Mouse (Mus musculus): ENCODE results near the gene Spc25.

The Spc25 gene

GRCm38 (mm10) chr2:69205791-69206351 lies at the start of gene Spc25:
TSS of gene Spc25 (minus strand) at chr2:69206194.
- DNase-seq: peak; percentile 82

GRCm38 (mm10) chr2:69248221-69248755 lies 42.3 kb upstream of the Spc25 start:
- DNase-seq: no peak

- DNase-seq: no peak
Observed at GRCm38 (mm10) chr2:69247081-69247480, 41.1 kb upstream of the Spc25 start.

- DNase-seq: no peak
Observed at GRCm38 (mm10) chr2:69244924-69245323, 38.9 kb upstream of the Spc25 start.

- DNase-seq: no peak
Observed at GRCm38 (mm10) chr2:69239315-69239714, 33.3 kb upstream of the Spc25 start.

GRCm38 (mm10) chr2:69234976-69235678 lies 29.1 kb upstream of the Spc25 start:
- DNase-seq: no peak

GRCm38 (mm10) chr2:69232101-69232500 lies 26.1 kb upstream of the Spc25 start:
- DNase-seq: no peak

- DNase-seq: no peak
Observed at GRCm38 (mm10) chr2:69230137-69230536, 24.1 kb upstream of the Spc25 start.

- DNase-seq: no peak
Observed at GRCm38 (mm10) chr2:69228635-69229034, 22.6 kb upstream of the Spc25 start.

GRCm38 (mm10) chr2:69226876-69227275 lies 20.9 kb upstream of the Spc25 start:
- DNase-seq: no peak

- no peak for DNase-seq
Observed at GRCm38 (mm10) chr2:69224724-69225123, 18.7 kb upstream of the Spc25 start.

- no peak for DNase-seq
Observed at GRCm38 (mm10) chr2:69222815-69223214, 16.8 kb upstream of the Spc25 start.

- no peak for DNase-seq
Observed at GRCm38 (mm10) chr2:69221868-69222416, 15.9 kb upstream of the Spc25 start.

GRCm38 (mm10) chr2:69215242-69215641 lies 9.2 kb upstream of the Spc25 start:
- no peak for DNase-seq

GRCm38 (mm10) chr2:69212652-69213051 lies 6.7 kb upstream of the Spc25 start:
- DNase-seq: no peak

GRCm38 (mm10) chr2:69210773-69211172 lies 4.8 kb upstream of the Spc25 start, which contains the start of gene G6pc2:
TSS of gene G6pc2 (plus strand) at chr2:69211073.
- DNase-seq: no peak

GRCm38 (mm10) chr2:69209684-69210083 lies 3.7 kb upstream of the Spc25 start:
- no peak for DNase-seq

- DNase-seq: no peak
Observed at GRCm38 (mm10) chr2:69206523-69206922, 529 bp upstream of the Spc25 start.

- no peak for DNase-seq
Observed at GRCm38 (mm10) chr2:69205185-69205584, 809 bp downstream of the Spc25 start.

GRCm38 (mm10) chr2:69193555-69193954 lies 12.4 kb downstream of the Spc25 start:
- DNase-seq: no peak

- no peak for DNase-seq
Observed at GRCm38 (mm10) chr2:69191059-69191458, 14.9 kb downstream of the Spc25 start.

GRCm38 (mm10) chr2:69189222-69189621 lies 16.8 kb downstream of the Spc25 start:
- no peak for DNase-seq

GRCm38 (mm10) chr2:69188732-69189131 lies 17.3 kb downstream of the Spc25 start:
- no peak for DNase-seq

GRCm38 (mm10) chr2:69187990-69188389 lies 18.0 kb downstream of the Spc25 start:
- DNase-seq: no peak
